Mouse (Mus musculus) cerebellum, adult 2 months (tissue): ENCODE data around the gene Ppil1. TPM values are rescaled to one million over a fixed set of nuclear protein-coding genes. Genes with fewer than 3 reads are reported as not detected.

ENCODE experiments used
- DNase-seq, 2 experiments: peaks; one replicate each; pipeline ENCODE4 v3.0.0; 2021
- H3K27ac ChIP-seq: fragments of 200-500 bp; 2 replicates; pipeline ENCODE4 v1.5.1; 2012; ENCODE audit warnings: low read length, control low read depth, inconsistent platforms; ENCODE audit not compliant: insufficient read depth
- H3K27me3 ChIP-seq: fragments of 200-500 bp; 2 replicates; pipeline ENCODE4 v1.6.1; 2012; ENCODE audit warnings: inconsistent platforms, mild to moderate bottlenecking, low read length, moderate library complexity; ENCODE audit not compliant: control insufficient read depth, insufficient read depth
- H3K4me1 ChIP-seq: fragments of 200-500 bp; 2 replicates; pipeline ENCODE4 v1.6.1; 2011; ENCODE audit warnings: low read length; ENCODE audit not compliant: control insufficient read depth, insufficient read depth
- H3K4me3 ChIP-seq: fragments of 200-500 bp; replicated peaks from 2 replicates; pipeline ENCODE3; 2011; ENCODE audit warnings: mild to moderate bottlenecking, low read depth, low read length, control low read depth; ENCODE audit not compliant: insufficient read depth
- CTCF ChIP-seq: fragments of 200-500 bp; IDR thresholded peaks from 2 replicates; pipeline ENCODE4 v1.5.1; 2011; ENCODE audit warnings: low read depth, mild to moderate bottlenecking, control low read depth, low read length, moderate library complexity, borderline replicate concordance; ENCODE audit not compliant: insufficient read depth
- POLR2A ChIP-seq: fragments of 200-500 bp; IDR thresholded peaks from 2 replicates; pipeline ENCODE4 v1.6.1; 2011; ENCODE audit warnings: low read length, control low read depth, borderline replicate concordance; ENCODE audit not compliant: insufficient read depth
- WGBS: fragments of 180-500 bp; shearing (Covaris S2); methylation state at CpG from one replicate; pipeline ENCODE4 v1.1.7; 2018; 5-methylcytosine and 5-hydroxymethylcytosine counted together
- polyA plus RNA-seq: library from polyadenylated mRNA; depleted of rRNA; stranded (reverse); fragments of >200 nt; gene quantifications from 2 replicates; pipeline ENCODE4 v1.2.3, GENCODE M21; 2012

Gene Ppil1
- polyA plus RNA-seq, 1 experiment, result 25.3 TPM

DNA sequence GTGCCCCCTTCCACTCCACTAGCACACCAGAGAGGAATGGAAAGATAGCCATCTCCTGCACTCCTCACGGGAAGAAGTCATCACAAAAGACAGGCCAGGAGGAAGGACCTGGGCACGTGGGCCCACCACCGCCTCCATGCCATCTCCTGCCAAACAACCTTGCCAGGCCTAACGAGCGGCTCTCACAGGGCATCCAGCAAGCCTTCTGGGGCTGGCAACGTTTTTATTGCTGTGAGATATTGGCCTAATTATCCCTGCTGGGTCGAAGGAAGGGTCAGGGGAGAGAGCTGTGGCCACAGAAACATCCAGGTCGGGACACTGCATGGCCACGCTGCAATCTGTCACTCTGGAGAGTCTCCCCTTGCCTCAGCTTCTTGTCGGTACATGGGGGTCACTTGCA is 32.9 kb downstream of the Ppil1 start:
- H3K4me1 ChIP-seq, result no peaks in the 10 kb centered on the region; the same call in 1 of the 2 replicates
- no peak overlapping the region for H3K27ac ChIP-seq
- H3K27me3 ChIP-seq, result no peaks in the 10 kb centered on the region
- 21% methylated on average over 10 of the region's 10 CpGs for WGBS
- H3K4me3 ChIP-seq, result no peak overlapping the region
- peak in 1 of 2 experiments; percentile 36 for DNase-seq
- TF ChIP-seq POLR2A, result no peak
- no peak for TF ChIP-seq CTCF

DNA sequence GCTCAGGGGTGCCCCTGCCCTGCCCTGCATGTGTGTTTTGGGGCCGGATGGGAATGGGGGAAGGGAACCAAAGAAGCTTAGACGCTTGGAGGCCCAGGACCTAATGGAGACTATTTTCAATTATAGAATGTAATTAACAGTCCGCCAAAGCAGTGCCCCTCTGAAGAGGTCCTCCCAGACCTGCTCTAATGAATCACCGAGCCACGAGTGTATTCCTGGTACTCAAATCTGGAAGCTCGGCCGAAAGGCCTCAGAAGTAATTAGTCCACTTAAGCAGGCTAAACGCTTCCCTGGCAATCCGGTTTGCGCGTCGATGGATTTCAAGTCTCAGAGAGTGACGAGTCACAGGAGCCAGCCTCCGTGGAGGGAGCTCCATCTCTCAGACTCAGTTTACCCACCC is 43.4 kb downstream of the Ppil1 start:
- WGBS, result 89% methylated on average over 14 of the region's 14 CpGs
- no peak for DNase-seq
- TF ChIP-seq CTCF (no peak), POLR2A (no peak)
- Histone ChIP-seq H3K27ac (no peak overlapping the region), H3K4me1 (no peaks in the 10 kb centered on the region), H3K4me3 (no peak overlapping the region), H3K27me3 (no peaks in the 10 kb centered on the region; the same call in 1 of the 2 replicates)

DNA sequence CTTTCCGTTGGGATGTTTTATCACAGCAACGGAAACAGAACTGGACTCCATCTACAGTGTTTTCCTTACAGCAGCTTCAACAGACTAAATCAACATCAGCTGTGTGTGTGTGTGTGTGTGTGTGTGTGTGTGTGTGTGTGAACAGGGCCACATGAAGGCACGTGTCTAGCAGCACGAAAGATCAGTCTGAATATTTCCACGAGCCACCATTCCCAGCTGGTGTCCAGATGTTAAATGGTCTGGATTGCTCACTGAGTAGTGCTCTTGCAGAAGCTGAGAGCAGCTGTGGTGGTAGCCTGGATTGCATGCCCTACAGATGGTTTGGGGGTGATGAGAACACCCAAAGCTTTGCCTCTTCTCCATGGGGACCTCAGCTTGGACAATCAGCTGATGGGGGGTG is 46.0 kb downstream of the Ppil1 start:
- no peak for DNase-seq
- Histone ChIP-seq H3K4me1 (no peaks in the 10 kb centered on the region), H3K27ac (no peak overlapping the region), H3K4me3 (no peak overlapping the region), H3K27me3 (no peaks in the 10 kb centered on the region; the same call in 1 of the 2 replicates)
- WGBS, result 84% methylated on average over 5 of the region's 5 CpGs
- TF ChIP-seq CTCF (no peak), POLR2A (no peak)

DNA sequence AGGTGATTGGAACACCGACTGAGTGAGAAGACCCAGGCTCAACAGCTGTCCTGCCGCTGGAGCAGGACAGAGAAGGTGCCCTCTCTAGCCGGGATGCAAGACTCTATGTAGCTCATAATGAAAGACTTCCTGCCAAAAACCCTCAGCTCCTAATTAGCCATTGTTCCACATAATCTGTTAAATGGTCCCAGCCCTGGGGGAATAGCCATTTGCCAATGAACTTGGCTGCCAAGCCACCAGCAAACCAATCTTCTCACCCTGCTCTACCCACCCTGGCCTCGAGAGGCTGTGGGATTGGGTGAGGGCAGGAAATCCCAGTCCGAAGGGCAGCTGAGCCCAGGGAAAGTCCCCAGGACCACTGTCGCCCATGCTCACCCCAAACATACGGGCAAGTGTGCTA is 47.9 kb downstream of the Ppil1 start:
- H3K4me1 ChIP-seq, result no peaks in the 10 kb centered on the region
- TF ChIP-seq POLR2A, result no peak
- no peak for TF ChIP-seq CTCF
- no peak overlapping the region for H3K27ac ChIP-seq
- WGBS, result 33% methylated on average over 7 of the region's 7 CpGs
- no peak overlapping the region for H3K4me3 ChIP-seq
- no peaks in the 10 kb centered on the region; the same call in 1 of the 2 replicates for H3K27me3 ChIP-seq
- DNase-seq, result no peak

DNA sequence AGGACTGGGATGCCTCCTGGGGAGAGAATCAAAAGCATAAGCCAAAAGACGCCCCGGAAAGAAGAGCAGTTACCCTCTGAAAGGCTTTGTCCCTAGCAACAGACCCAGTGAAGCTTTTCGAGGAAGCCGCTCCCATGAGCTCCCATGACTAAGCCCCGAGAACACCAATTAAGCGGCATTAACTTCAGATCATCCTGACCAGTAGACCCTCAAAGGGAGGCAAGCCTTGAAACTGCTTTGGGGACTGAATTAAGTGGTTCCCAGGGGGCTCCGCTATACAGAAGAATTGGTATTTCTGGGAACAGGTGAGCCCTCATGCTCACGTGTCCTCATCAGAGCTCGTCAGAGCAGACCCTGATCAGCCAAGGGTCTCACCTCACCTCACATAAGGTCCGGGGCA is 49.3 kb downstream of the Ppil1 start:
- Histone ChIP-seq H3K4me1 (no peaks in the 10 kb centered on the region), H3K4me3 (no peak overlapping the region), H3K27ac (no peak overlapping the region), H3K27me3 (no peaks in the 10 kb centered on the region; the same call in 1 of the 2 replicates)
- WGBS, result 37% methylated on average over 10 of the region's 10 CpGs
- TF ChIP-seq POLR2A (no peak), CTCF (no peak)
- no peak for DNase-seq

DNA sequence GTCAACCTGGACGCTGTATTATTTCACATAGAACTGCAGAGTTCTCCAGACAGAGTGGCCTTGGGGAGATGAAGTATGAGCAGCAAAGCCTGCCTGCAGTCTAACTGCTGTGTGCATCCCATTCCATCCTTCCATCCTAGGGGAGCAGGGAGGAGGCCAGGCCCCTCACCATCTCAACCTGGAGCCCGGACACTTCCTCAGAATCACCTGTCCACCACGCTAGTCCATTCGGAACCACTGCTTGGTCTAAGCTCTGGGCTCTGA is 49.9 kb downstream of the Ppil1 start:
- TF ChIP-seq CTCF (no peak), POLR2A (no peak)
- WGBS, result 40% methylated on average over 4 of the region's 4 CpGs
- no peak for DNase-seq
- no peak overlapping the region for H3K27ac ChIP-seq
- H3K27me3 ChIP-seq, result no peaks in the 10 kb centered on the region; the same call in 1 of the 2 replicates
- no peaks in the 10 kb centered on the region for H3K4me1 ChIP-seq
- H3K4me3 ChIP-seq, result no peak overlapping the region

DNA sequence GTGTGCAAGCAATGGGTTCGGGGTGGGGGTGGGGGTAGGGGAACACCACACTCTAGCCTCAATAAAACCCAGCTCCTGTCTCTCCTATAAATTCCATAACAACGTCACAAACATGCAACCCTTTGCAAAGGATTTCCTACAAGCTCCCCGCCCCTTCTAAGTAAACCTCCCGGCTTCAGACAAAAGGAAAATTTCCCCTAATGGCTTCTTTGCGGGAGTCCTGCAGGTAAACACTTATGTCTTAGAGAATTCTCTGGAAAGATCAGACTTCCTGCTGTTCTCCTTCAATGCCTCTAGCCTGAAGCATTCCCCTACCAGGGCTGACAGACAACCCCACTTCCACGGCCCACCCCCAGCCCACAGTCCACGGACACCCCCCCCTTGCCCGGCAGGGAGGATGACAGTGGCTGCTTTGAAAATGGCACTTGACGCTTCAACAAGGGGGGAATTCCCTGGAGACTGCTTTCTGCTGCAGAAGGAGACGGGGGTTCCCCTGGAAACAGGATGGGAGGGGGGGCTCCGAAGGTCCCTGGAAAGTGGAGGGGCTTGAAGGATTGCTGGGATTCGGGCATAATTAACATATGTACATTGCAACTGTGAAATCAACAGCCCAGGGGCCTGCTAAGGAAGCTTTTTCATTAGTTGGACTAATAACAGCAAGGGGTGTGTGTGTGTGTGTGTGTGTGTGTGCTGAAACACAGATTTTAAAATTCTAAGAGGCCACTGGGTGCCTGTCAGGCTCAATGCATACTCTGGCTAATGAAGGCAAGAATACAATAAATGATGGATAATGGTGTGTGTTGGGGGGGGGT is 50.4 kb downstream of the Ppil1 start:
- no peaks in the 10 kb centered on the region; the same call in 1 of the 2 replicates for H3K27me3 ChIP-seq
- no peak overlapping the region for H3K27ac ChIP-seq
- no peak for DNase-seq
- no peak overlapping the region for H3K4me3 ChIP-seq
- 12% methylated on average over 12 of the region's 12 CpGs for WGBS
- H3K4me1 ChIP-seq, result no peaks in the 10 kb centered on the region
- TF ChIP-seq CTCF (no peak), POLR2A (no peak)

DNA sequence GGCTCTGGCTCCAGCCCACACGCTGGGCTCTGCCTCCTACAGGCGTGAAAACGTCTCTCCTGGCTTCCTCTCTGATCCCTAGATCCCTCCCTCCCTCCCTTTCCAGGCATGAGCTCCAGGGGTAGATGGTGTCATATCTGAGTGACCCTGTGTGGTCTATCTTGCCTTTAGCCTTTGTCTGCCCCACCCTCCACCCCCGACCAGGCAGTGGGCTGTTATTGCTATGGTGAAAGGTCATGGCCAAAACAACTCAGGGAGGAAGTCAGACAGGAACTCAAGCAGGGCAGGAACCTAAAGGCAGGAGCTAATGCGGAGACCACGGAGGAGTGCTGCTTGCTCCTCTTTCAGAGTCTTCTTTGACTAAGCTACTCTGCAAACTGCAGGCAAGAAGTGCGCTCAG is 52.1 kb downstream of the Ppil1 start:
- no peak for DNase-seq
- no peak overlapping the region for H3K4me3 ChIP-seq
- H3K27me3 ChIP-seq, result no peaks in the 10 kb centered on the region; the same call in 1 of the 2 replicates
- no peaks in the 10 kb centered on the region for H3K4me1 ChIP-seq
- H3K27ac ChIP-seq, result no peak overlapping the region
- 43% methylated on average over 7 of the region's 7 CpGs for WGBS
- no peak for TF ChIP-seq CTCF
- TF ChIP-seq POLR2A, result no peak
